Mouse (Mus musculus): ENCODE results near the gene Cacnb3.

- TF ChIP-seq EP300 (IDR thresholded peaks at IDR 0.05), result no peak
- TF ChIP-seq CTCF (IDR thresholded peaks at IDR 0.05), result no peak
Measured at GRCm38 (mm10) chr15:98637155-98637554, 6.5 kb downstream of the Cacnb3 start.

All from lung, postnatal 0 days (tissue).